Comparison of ENCODE assay signal across 9 mouse cellular contexts in the genomic region with DNA sequence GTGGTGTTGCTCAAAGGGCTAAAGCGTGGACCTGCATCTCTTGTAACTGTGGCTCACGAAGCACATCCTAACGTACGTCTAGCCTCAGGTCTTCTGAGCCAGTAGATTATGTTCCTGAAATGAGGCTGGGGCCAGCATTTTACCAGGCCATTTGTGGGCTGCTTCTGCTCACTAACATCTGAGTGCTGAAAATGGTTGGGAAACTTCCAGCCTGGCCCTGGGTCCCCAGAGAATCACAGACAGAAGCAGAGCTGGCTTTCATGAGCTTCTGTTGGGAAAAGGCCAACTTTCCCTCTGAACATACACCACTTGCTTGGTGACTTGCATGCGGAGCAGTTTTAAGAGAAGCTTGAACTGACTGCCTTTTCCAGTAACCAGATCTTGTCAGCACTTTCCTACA.
DNase-seq lines count a peak whose midpoint lies in the region; TF ChIP-seq lines count a peak whose summit lies in the region.
"Had no signal": no experiment of that assay in that cellular context is flagged by ENCODE, and none has a peak within 500 bp of the region (broad histone marks: within the 10 kb centered on the region; RNA-seq: fewer than 3 reads in every experiment).

No protein-coding gene starts in this region.

- intact Hi-C loops in gastrocnemius, postnatal 14 days (cut with DNase I; ENCODE audit: low total_unique reads): no loop called here
- intact Hi-C loops in gastrocnemius, adult 2 months (cut with DNase I): loop anchor here (5.0 kb wide), 2 partner anchors 258 to 648 kb away; partner anchors contain the start of gene Lrrn3
- intact Hi-C loops in heart, postnatal 14 days (cut with DNase I): loop anchor here (2.0 kb wide), 1 partner anchor 258 kb away; no protein-coding TSS in a partner anchor

- no peak overlapping the region for H3K4me3 ChIP-seq in gastrocnemius, adult 2 months

- peak; percentile 25 for DNase-seq in gastrocnemius, postnatal 14 days
- no peak for DNase-seq in gastrocnemius, adult 2 months
- DNase-seq in layer of hippocampus, postnatal 10 days (ENCODE audit: low spot score in 2 of 2): peak; percentile 52 to 65
- DNase-seq in layer of hippocampus, adult 8-10 months (ENCODE audit: low spot score in 2 of 2): no peak
- peak; percentile 60 for DNase-seq in adipocyte (ENCODE audit: low spot score)
- DNase-seq in heart, postnatal 14 days: peak; percentile 30 to 31
- no peak for DNase-seq in ovary, adult 18-20 months (ENCODE audit: low spot score)
- no peak for DNase-seq in embryo, embryonic 10 days (ENCODE audit: low spot score)
- DNase-seq: retina, postnatal 1 day had no signal

- TF ChIP-seq CTCF in gastrocnemius, adult 2 months (IDR thresholded peaks at IDR 0.05): no peak

- no peak overlapping the region for H3K27ac ChIP-seq in gastrocnemius, adult 2 months

Comparison
In these comparisons a context has a peak if more than half of its experiments do, and no peak if none do; other contexts are left out.
1. DNase-seq: peak in gastrocnemius, postnatal 14 days (single experiment), layer of hippocampus, postnatal 10 days (2 of 2), adipocyte (single experiment) and heart, postnatal 14 days (2 of 2); none in gastrocnemius, adult 2 months (single experiment), layer of hippocampus, adult 8-10 months (0 of 2), ovary, adult 18-20 months (single experiment) and embryo, embryonic 10 days (single experiment).